Mouse (Mus musculus) limb, embryonic 12.5 days (tissue): ENCODE measurements around the gene Erc1. TPM values are rescaled to one million over a fixed set of nuclear protein-coding genes. Genes with fewer than 3 reads are reported as not detected.

Source experiments
- ATAC-seq: fragments of 200-750 bp; cut with Nextera tagmentation; 2 replicates; pipeline ENCODE4 v1.8.0; 2017; ENCODE audit warnings: low read depth, moderate TSS enrichment; ENCODE audit not compliant: insufficient number of reproducible peaks, insufficient read depth, low FRiP score, low TSS enrichment
- H3K27ac ChIP-seq: fragments of 300-500 bp; sonication (generic); 2 replicates; pipeline ENCODE4 v1.5.1; 2016; ENCODE audit warnings: mild to moderate bottlenecking, moderate library complexity
- H3K27me3 ChIP-seq: fragments of 300-500 bp; sonication (generic); 2 replicates; pipeline ENCODE4 v1.6.1; 2016; ENCODE audit warnings: mild to moderate bottlenecking, moderate library complexity
- H3K36me3 ChIP-seq: fragments of 300-500 bp; sonication (generic); 2 replicates; pipeline ENCODE4 v1.6.1; 2016; ENCODE audit warnings: mild to moderate bottlenecking, moderate library complexity
- H3K4me1 ChIP-seq: fragments of 300-500 bp; sonication (generic); replicated peaks from 2 replicates; pipeline ENCODE4 v1.6.1; 2016
- H3K4me2 ChIP-seq: fragments of 300-500 bp; sonication (generic); 2 replicates; pipeline ENCODE4 v1.6.1; 2016; ENCODE audit warnings: mild to moderate bottlenecking, moderate library complexity
- H3K4me3 ChIP-seq: fragments of 300-500 bp; sonication (generic); replicated peaks from 2 replicates; pipeline ENCODE4 v1.5.1; 2016; ENCODE audit warnings: mild to moderate bottlenecking
- H3K9ac ChIP-seq: fragments of 300-500 bp; sonication (generic); replicated peaks from 2 replicates; pipeline ENCODE4 v1.6.1; 2016; ENCODE audit warnings: mild to moderate bottlenecking, moderate library complexity
- H3K9me3 ChIP-seq: fragments of 300-500 bp; sonication (generic); 2 replicates; pipeline ENCODE4 v1.6.1; 2016; ENCODE audit warnings: mild to moderate bottlenecking, moderate library complexity
- WGBS: fragments of 180-500 bp; shearing (Covaris S2); methylation state at CpG from one replicate; pipeline ENCODE4 v1.1.7; 2016; 5-methylcytosine and 5-hydroxymethylcytosine counted together
- polyA plus RNA-seq: library from polyadenylated mRNA; unstranded; fragments of >200 nt; fragmentation: Nextera tagmentation; extraction: Ambion mirVana; gene quantifications from 2 replicates; pipeline ENCODE4 v1.2.1, GENCODE M21; 2016

Gene Erc1
- polyA plus RNA-seq, 1 experiment from 2014 or later, result 34.6 TPM

DNA sequence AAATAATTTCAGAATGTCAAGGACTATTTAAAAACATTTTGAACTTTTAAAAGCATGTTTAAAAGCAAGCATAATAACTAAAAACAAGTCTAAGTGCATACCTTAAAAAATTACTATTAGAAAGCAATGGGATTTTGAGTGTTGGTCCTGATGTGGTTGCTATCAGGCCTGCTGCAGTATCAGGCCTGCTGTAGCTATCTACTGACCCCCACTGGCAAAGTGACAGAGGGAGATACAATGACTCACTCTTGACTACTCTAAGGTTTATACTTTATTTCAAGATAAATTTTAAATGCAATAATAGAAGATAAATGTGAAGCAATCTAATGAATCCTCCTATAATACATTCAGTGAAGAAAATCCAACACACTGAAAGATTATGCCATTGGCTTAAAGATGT lies 138.4 kb downstream of the Erc1 start:
- Histone ChIP-seq H3K27me3 (no peaks in the 10 kb centered on the region), H3K9me3 (no peaks in the 10 kb centered on the region), H3K27ac (no peak overlapping the region), H3K36me3 (peaks cover 20% of the 10 kb centered on the region; the same call in 1 of the 2 replicates), H3K4me2 (no peak overlapping the region), H3K4me1 (no peaks in the 10 kb centered on the region), H3K9ac (no peak overlapping the region), H3K4me3 (no peak overlapping the region)
- ATAC-seq, result no peak

DNA sequence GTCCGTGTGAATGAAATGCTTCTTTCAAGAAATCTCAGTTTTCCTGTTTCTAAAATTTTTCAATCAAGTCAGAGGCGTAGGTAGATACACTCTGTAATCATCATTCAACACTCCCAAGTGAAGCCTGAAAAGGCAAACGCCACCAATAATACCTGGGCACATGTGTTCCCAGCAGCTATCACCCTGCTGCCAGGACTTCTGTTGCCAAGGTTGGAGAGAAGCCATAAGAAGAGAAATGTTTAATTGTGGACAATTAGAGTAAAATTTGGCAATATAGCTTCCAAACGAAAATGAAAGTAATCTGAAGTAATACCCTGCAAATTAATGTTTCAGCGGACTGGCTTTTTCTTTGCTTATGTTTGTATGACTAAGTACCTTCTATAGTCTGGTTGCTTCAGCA lies 140.1 kb downstream of the Erc1 start:
- Histone ChIP-seq H3K36me3 (peaks cover 13% of the 10 kb centered on the region; the same call in 1 of the 2 replicates), H3K27me3 (no peaks in the 10 kb centered on the region), H3K9ac (no peak overlapping the region), H3K4me2 (no peak overlapping the region), H3K4me1 (no peaks in the 10 kb centered on the region), H3K27ac (no peak overlapping the region), H3K4me3 (no peak overlapping the region), H3K9me3 (no peaks in the 10 kb centered on the region)
- WGBS, result 90% methylated on average over 5 of the region's 5 CpGs
- ATAC-seq, result no peak

GRCm38 (mm10) chr6:119704899-119705298 lies 143.1 kb downstream of the Erc1 start:
- no peak for ATAC-seq
- Histone ChIP-seq H3K4me3 (no peak overlapping the region), H3K9me3 (no peaks in the 10 kb centered on the region), H3K4me2 (no peak overlapping the region), H3K27ac (no peak overlapping the region), H3K36me3 (0 out of 2 replicates have a peak, but pooled peaks cover 3% of the 10 kb centered on the region), H3K27me3 (no peaks in the 10 kb centered on the region), H3K9ac (no peak overlapping the region), H3K4me1 (no peaks in the 10 kb centered on the region)
- WGBS, result 90% methylated on average over 2 of the region's 2 CpGs

- ATAC-seq, result no peak
- Histone ChIP-seq H3K4me2 (no peak overlapping the region), H3K9ac (no peak overlapping the region), H3K4me3 (no peak overlapping the region), H3K9me3 (no peaks in the 10 kb centered on the region), H3K27me3 (no peaks in the 10 kb centered on the region), H3K4me1 (no peaks in the 10 kb centered on the region), H3K36me3 (peaks cover 29% of the 10 kb centered on the region), H3K27ac (no peak overlapping the region)
- WGBS, result 94% methylated on average over 5 of the region's 5 CpGs
Observed at GRCm38 (mm10) chr6:119692754-119693153, 155.2 kb downstream of the Erc1 start.

- Histone ChIP-seq H3K4me3 (no peak overlapping the region), H3K4me2 (no peak overlapping the region), H3K9ac (no peak overlapping the region), H3K4me1 (no peaks in the 10 kb centered on the region), H3K9me3 (no peaks in the 10 kb centered on the region), H3K27ac (no peak overlapping the region), H3K36me3 (peaks cover 24% of the 10 kb centered on the region; the same call in 1 of the 2 replicates), H3K27me3 (no peaks in the 10 kb centered on the region)
- ATAC-seq, result no peak
Observed at GRCm38 (mm10) chr6:119686470-119686869, 161.5 kb downstream of the Erc1 start.

DNA sequence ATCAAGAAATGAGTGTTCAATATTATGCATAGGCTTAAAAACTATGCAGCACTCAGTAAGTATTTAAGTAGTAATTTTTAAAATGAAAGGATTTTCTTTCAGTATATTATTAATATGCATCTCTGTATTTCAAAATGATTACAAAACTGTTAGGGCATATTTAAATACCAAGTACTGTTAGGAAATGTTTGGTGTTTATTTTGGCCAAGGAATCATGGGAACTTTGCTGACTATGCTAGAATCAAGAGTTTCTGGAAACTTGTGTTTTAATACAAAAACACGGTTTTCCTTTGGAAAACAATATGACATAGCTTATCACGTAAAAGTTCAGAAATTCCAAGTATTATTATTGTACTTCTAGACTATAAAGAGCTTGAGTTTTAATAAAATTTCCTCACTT lies 167.2 kb downstream of the Erc1 start:
- WGBS, result 89% methylated on average over 2 of the region's 2 CpGs
- Histone ChIP-seq H3K27me3 (no peaks in the 10 kb centered on the region), H3K4me1 (no peaks in the 10 kb centered on the region), H3K4me2 (no peak overlapping the region), H3K36me3 (peaks cover 12% of the 10 kb centered on the region; the same call in 1 of the 2 replicates), H3K9me3 (no peaks in the 10 kb centered on the region; the same call in 1 of the 2 replicates), H3K27ac (no peak overlapping the region), H3K9ac (no peak overlapping the region), H3K4me3 (no peak overlapping the region)
- no peak for ATAC-seq

- ATAC-seq, result no peak
- peaks cover 7% of the 10 kb centered on the region; the same call in 1 of the 2 replicates for H3K36me3 ChIP-seq
- no peak overlapping the region for H3K4me2 ChIP-seq
- no peak overlapping the region; the same call in 1 of the 2 replicates for H3K27ac ChIP-seq
- H3K4me1 ChIP-seq, result peaks cover 9% of the 10 kb centered on the region
- no peaks in the 10 kb centered on the region; the same call in 1 of the 2 replicates for H3K9me3 ChIP-seq
- H3K4me3 ChIP-seq, result no peak overlapping the region
- no peak overlapping the region for H3K9ac ChIP-seq
- 90% methylated on average over 7 of the region's 7 CpGs for WGBS
- no peaks in the 10 kb centered on the region for H3K27me3 ChIP-seq
Observed at GRCm38 (mm10) chr6:119674811-119675209, 173.2 kb downstream of the Erc1 start.

DNA sequence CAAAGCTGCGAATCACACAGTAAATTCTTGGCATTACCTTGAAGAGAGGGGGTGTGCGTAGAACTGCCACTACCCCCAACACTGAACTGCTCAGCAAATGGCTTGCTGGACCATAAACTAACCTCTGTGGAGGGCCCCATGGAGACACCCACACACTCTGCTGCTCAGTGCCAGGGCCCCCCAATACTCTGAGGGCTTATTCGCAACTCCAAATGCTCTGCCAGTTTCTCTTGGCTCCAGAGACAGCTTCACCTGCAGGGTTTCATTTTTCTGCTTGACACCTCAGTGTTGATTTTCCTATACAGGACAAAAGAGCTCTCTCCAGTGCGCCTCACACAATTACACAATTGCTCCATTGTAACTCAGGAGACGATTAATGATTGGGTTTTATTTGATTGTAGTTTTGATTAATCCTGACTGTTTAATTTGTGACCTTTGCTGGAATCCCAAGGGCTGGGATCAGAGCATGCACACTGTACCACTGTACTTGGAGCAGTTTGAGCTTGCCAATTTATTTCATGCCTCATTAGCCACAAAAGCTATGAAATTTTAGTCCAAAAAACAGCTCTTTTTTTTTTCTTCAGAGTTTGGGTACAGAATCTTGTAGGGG lies 173.7 kb downstream of the Erc1 start:
- WGBS, result 78% methylated on average over 5 of the region's 5 CpGs
- H3K27me3 ChIP-seq, result no peaks in the 10 kb centered on the region
- no peak overlapping the region for H3K4me3 ChIP-seq
- peaks cover 9% of the 10 kb centered on the region for H3K4me1 ChIP-seq
- no peak overlapping the region for H3K4me2 ChIP-seq
- peak overlapping the region; percentile 35; the same call in 1 of the 2 replicates for H3K27ac ChIP-seq
- no peaks in the 10 kb centered on the region; the same call in 1 of the 2 replicates for H3K9me3 ChIP-seq
- H3K36me3 ChIP-seq, result peaks cover 7% of the 10 kb centered on the region; the same call in 1 of the 2 replicates
- H3K9ac ChIP-seq, result no peak overlapping the region
- ATAC-seq, result peak; percentile 71; the same call in 1 of the 2 replicates

- Histone ChIP-seq H3K27me3 (no peaks in the 10 kb centered on the region), H3K4me3 (no peak overlapping the region), H3K4me2 (no peak overlapping the region), H3K9me3 (no peaks in the 10 kb centered on the region), H3K9ac (no peak overlapping the region), H3K27ac (no peak overlapping the region), H3K4me1 (peaks cover 9% of the 10 kb centered on the region), H3K36me3 (no peaks in the 10 kb centered on the region; the same call in 1 of the 2 replicates)
- WGBS, result 69% methylated on average over 3 of the region's 3 CpGs
- no peak for ATAC-seq
Observed at GRCm38 (mm10) chr6:119669746-119670145, 178.2 kb downstream of the Erc1 start.

DNA sequence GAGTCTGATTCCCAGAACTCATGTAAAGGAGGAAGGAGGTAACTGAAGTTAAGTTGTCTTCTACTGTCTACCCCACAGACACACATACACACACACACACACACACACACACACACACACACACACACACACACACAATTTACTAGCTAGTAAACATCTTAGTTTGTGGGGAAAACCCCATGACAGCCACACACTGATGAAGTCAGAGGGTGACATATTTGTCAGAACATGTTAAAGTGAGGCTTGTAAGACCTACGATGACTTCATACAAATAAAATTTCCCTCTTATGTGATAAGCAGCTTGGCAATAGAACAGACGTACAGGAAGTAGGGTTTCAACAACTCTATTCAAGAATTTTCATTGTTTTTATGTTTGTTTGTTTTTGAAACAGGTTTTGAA lies 185.0 kb downstream of the Erc1 start:
- no peak for ATAC-seq
- WGBS, result 86% methylated on average over 2 of the region's 2 CpGs

GRCm38 (mm10) chr6:119661081-119661493 lies 186.9 kb downstream of the Erc1 start:
- WGBS, result 39% methylated on average over 3 of the region's 3 CpGs
- no peak for ATAC-seq
- H3K9ac ChIP-seq, result no peak overlapping the region
- H3K27me3 ChIP-seq, result no peaks in the 10 kb centered on the region
- H3K4me2 ChIP-seq, result no peak overlapping the region
- H3K4me1 ChIP-seq, result peaks cover 6% of the 10 kb centered on the region; the same call in 1 of the 2 replicates
- H3K27ac ChIP-seq, result peak overlapping the region; percentile 36; the same call in 1 of the 2 replicates
- no peak overlapping the region for H3K4me3 ChIP-seq
- no peaks in the 10 kb centered on the region for H3K36me3 ChIP-seq
- no peaks in the 10 kb centered on the region for H3K9me3 ChIP-seq

More for the DNA sequence above, 185.0 kb downstream of the Erc1 start:
- no peaks in the 10 kb centered on the region for H3K27me3 ChIP-seq
- H3K36me3 ChIP-seq, result no peaks in the 10 kb centered on the region
- H3K27ac ChIP-seq, result no peak overlapping the region
- H3K4me3 ChIP-seq, result no peak overlapping the region
- no peak overlapping the region for H3K4me2 ChIP-seq
- peaks cover 6% of the 10 kb centered on the region; the same call in 1 of the 2 replicates for H3K4me1 ChIP-seq
- no peak overlapping the region for H3K9ac ChIP-seq
- no peaks in the 10 kb centered on the region for H3K9me3 ChIP-seq

- no peaks in the 10 kb centered on the region for H3K36me3 ChIP-seq
- H3K4me1 ChIP-seq, result peaks cover 6% of the 10 kb centered on the region; the same call in 1 of the 2 replicates
- H3K27ac ChIP-seq, result no peak overlapping the region
- no peaks in the 10 kb centered on the region for H3K27me3 ChIP-seq
- H3K4me2 ChIP-seq, result no peak overlapping the region
- no peaks in the 10 kb centered on the region for H3K9me3 ChIP-seq
- ATAC-seq, result no peak
- no peak overlapping the region for H3K9ac ChIP-seq
- H3K4me3 ChIP-seq, result no peak overlapping the region
- 94% methylated on average over 2 of the region's 2 CpGs for WGBS
Observed at GRCm38 (mm10) chr6:119658441-119658840, 189.5 kb downstream of the Erc1 start.
